Mouse (Mus musculus) yolk sac, embryonic 10.5 days (tissue): ENCODE measurements around the gene Paf1.

Experiments
- DNase-seq: peaks from one replicate; pipeline ENCODE4 v3.0.0-alpha.2; 2017; ENCODE audit warnings: low spot score

Gene Paf1

DNA sequence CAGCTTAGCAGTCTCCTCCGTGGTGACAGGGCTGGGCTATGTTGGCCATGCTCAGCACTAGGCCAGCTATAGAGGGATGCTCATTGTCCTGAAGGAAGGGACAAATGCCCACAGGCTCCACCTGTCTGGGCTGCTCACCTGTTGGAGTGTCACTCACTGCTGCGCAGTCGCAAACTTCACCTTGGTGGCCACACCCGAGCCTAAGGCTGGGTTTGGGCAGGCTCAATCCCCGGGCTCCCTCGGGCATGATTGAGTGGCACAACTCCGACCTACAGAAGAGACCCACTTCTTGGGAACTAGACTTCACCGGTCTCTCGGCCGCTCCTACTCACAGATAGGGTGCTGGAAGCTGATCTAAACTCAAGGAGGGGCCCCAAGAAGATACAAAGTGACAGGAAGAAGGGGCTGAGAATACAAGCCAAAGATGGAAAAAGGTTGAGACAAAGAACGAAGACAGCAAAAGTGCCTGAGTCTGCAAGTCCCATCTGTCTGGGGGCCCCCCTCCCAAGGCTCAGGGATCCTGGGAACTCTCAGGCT, 21.7 kb upstream of the Paf1 start:
- DNase-seq: no peak

DNA sequence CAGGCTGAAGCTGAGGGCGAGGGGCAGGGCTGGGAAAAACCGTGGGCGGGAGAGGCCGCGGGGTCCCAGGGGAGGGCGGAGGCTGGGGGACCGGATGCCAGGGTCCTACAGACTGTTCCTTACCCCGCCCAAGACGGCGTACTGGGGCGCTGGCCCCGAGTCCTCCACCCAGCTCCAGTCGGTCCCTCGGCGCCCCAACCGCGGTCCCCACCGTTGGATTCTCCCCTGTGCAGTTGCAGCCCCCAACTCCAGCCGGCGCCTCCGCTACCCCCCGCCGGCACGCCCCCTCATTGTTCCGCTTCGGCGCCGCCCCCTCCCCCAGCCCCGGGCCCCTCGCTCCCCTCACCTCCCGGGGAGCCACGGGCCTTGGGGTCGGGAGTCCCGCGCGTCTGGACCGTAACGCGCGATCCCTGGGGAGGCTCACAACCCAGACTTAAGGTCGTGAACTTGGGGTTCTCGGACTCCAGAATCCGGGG, 21.2 kb upstream of the Paf1 start:
- peak; percentile 74 for DNase-seq

DNA sequence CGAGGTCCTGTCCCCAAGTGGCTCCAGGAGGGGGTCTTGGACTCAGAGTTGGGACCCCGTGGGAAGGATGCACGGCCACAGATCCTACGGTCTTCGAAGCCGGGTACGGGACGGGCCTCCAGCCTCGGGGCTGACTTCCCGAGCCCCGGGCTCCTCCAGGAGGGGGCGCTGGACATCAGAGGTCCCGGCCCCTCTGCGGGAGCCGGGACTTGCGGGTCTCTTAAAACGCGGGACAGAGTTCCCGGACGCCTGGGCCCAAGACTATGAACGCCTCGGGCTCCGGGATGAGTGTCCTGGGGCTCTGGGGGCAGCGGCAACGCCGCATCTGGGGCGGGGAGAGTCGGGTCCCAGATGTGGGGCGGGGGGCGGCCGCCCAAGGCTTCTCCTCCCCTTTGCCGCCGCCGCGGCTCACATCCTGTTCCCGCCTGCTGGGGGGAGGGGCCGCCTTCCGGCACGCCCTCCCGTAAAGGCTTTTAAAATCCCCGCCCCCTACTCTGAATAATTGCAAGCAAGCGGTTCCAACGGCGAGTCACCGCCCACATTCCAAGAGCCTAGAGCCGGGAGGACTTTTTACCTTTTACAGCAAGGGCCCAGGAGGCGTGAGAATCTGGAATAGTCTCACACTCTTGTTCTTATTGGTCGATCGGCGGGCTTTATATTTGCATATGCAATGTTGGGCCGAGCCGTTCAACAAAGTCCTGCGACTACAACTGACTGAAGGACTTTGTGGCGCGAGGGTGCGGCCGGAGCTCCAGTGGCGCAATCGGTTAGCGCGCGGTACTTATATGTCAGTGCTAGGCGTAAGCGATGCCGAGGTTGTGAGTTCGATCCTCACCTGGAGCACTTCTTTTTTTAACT, 20.3 kb upstream of the Paf1 start, which contains the start of gene Plekhg2:
TSS of gene Plekhg2 (minus strand) at position 349 of the 858 bp plus-strand sequence.
- DNase-seq: peak; percentile 99

DNA sequence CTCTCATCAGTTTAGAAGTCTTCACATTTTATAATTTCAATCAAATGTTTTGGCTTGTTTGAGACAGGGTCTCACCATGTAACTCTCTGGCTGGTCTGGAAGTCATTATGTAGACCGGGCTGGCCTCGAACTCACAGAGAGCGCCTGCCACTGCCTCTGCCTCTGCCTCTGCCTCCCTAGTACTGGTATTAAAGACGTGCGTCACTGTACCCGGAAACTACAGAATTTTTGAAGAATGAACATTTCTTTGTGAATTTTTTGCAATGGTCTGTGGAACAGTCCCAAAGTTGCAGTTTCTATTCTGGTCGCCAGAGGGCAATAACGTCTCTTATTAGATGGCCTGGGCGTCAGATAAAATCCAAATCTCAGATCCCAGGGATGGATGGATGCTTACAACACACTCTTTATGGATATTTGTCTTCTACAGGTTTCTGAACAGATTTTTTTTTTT, 19.6 kb upstream of the Paf1 start:
- DNase-seq: no peak

DNA sequence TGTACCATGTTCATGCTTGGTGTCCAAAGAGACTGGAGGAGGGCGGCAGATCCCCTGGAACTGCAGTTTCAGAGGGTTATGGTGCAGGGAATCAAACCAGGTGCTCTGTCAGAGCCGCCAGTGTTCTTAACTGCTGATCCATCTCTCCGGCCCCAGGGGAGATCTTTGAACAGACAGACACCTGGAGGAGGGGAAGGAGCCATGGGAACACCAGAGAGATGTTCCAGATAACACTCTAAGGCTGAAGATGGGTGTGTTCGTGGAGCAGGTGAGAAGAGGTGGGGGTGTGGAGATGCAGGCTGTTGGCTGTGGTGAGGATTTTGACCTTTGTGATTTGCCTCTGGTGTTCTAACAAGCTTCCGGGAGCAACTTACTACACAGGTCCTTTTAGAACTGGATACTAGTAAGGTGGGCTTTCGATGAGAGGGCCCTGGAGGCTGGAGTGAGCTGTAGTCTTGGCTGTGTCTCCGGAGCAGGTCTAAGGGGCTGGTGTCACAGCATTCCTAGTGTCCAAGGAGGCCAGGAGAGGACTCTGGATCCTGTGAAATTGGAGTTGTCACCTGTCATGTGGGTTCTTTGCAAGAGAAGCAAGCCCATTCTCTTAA, 18.8 kb upstream of the Paf1 start:
- DNase-seq: peak; percentile 80

DNA sequence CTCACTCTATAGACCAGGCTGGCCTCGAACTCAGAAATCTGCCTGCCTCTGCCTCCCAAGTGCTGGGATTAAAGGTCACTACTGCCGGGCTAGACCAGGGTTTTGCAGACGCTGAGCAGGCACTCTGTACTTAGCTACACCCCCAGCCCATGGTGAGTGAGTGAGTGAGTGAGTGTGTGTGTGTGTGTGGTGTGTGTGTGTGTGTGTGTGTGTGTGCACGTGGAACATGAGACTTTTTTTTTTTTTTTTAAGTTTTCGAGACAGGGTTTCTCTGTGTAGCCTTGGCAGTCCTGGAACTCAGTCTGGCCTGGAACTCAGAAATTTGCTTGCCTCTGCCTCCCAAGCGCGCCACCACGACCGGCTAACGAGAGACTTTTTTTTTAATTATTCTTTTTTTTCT, 18.1 kb upstream of the Paf1 start:
- peak; percentile 70 for DNase-seq

DNA sequence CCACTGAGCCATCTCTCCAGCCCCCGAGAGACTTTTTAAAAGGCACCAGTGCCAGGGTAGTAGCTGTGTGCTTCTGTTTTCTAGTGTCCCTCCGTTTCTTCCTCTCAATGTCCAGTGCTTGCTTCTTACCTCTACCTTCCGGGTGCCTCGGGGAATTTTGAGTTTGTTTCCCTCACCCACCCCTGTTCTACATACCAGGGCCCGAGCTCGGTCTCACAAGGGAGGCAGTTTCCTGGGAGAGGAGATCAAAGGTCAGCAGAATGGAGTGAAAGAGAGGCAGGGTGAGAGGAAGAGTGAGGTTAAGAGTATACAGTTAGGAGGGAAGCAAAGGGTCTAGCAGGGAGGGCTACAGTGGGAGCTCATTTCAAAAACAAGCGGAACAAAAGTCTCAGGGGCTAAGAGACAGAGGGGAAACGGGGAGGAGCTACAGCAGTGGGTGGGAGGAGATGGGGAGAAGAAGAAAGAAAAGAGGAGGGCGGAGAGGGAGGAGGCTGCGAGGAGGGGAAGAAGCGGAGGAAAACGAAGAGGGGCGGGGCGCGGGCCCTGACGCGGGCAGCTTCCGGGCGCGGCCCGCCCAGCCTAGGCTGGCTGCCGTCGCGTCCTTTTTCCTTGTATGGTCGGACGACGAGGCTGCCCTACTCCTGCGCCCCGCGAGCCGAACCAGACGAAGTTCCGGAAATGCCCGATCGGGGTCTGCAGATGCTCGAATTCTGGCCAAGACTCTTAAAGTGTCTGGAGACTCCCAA, 17.4 kb upstream of the Paf1 start:
- peak; percentile 95 for DNase-seq

DNA sequence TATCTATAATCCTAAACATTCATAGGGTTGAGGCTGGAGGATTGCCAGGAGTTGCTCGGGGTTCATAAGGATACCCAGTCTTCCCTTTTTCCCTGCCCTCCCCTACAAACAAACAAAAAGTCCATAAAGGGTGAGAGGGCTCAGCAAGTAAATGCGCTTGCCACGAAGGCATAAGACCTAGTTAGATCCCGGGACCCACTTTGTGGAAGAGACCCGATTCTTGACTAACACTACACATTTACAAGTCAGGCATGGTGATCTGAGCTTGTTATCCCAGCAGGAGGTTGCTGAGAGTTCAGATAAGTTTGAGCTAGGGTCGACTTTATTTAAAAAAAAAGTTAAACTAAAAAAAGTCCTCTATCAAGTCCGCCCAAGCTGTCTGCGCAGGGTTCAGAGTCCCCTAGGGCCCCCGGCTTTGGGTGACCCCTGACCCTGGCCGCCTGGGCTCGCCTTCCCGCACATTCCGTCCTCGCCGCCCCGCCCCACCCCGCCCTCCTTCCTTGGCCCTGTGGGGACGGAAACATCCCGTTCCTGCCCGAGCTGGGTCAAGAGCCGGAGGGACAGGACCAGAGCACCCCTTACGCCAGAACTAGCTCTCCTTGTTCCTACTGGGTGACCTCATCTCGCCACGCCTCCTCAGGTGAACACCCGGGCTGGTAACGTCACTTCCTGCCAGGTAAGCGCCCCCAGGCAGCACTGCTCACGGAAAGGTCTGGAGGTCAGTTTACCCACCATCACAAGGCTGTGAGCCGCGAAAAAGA, 16.6 kb upstream of the Paf1 start:
- peak; percentile 96 for DNase-seq

DNA sequence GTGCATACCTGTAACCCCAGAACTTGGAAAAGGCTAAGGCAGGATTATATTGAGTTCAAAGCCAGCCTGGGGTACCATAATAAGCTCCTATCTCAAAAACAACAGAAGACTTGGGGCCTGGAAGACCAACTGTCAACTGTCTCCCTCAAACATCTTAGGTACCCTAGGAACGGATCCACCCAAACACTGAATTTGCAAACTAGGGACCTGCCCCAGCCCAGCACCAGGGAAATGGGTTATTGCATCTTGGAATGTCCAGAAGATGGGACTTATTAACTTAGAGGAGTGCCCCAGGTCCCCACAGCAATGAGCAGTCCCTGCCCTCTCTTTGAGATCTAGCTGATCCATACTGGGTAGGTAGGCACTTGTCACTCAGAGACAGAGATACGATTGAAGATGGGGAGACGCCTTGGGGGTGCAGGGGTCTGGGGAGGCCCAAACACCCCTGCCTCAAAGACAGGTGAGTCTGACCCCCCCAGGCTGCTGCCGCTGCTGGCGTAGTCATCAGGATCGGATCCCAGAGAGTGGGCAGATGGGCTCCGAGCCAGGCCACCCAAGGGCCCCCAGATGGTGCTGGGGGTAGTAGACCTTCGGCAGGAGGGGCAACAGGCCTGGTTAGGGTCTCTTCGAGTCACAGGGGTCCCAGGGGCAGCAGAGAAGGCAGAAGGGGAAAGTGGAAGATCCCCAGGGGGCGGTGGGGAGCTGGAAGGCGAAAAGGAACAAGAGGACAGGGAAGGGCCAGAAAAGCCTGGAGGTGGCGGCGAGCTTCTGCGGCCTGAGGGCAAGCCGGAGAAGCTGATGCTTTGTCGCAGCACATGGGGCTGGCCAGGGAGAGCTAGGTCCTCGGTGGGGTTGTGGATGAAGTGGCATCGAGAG, 15.3 kb upstream of the Paf1 start:
- no peak for DNase-seq

DNA sequence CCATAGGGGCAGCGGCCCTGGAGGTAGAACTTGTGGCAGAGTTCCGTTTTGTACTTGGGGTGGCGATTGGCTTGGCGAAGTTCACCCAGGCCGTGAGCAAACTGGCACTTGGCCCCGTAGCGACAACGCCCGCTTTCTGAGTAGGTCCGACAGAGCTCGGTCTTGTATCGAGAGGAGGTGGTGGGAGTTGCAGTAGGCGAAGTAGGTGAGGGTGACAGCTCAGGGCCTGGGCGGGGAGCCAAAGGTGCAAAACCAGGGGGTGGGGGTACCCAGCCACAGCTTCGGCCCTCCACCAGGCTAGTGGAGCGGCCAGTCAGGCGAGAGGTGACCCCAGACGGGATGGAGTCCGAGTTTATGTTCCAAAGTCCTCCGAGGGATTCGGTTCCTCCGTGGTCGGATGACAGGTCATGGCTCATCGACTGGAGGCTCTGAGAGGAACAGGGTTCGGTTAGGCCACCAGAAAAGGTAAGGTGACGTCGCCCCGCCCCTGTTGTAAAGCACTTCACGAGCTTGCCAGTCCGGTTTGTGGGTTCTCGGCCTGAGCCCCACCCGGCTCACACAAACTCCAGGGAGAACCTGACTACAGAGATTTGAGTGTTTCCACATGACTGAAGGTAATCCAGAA, 14.6 kb upstream of the Paf1 start:
- no peak for DNase-seq

DNA sequence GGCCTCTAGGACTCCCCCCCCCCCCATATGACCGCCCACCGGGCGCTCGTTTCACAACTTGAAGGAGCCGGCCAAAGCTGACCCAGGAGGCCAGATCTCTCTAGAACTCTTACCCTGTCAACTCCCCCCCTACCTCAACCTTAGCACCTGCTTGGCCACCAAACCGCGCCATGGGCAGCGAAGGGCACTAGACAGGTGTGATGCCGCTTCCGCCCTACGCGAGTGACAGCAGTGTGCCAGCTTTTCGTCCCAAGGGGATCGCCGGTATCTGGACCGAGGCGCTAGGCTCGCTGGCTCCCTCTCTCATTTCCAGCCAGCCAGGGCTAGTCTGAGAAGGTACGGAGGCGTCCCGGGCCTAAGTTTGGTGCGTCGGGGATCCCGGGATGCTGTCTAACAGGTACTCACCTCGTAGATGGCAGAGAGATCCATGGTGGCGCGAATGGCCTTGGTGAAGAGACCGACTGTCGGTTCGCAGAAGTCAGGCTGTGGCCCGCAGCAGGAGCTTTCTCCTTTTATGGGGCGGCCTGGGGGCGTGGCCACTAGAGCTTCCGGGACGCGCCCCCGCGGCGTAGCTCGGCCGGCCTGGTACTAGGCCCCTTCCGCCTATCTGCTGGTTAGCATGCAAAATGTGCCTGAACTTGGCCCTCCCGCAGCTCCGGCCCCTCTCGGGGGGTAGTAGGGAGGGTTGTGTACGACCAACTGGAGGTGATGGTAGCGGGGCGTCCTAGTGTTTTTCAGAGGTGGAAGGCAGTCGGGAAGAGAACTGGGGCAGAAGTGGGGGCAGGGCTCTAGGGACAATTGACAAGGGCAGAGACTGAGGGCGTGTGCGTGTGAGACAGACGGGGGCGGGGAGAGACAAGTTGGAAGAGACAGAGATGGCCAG, 13.7 kb upstream of the Paf1 start:
- peak; percentile 95 for DNase-seq

DNA sequence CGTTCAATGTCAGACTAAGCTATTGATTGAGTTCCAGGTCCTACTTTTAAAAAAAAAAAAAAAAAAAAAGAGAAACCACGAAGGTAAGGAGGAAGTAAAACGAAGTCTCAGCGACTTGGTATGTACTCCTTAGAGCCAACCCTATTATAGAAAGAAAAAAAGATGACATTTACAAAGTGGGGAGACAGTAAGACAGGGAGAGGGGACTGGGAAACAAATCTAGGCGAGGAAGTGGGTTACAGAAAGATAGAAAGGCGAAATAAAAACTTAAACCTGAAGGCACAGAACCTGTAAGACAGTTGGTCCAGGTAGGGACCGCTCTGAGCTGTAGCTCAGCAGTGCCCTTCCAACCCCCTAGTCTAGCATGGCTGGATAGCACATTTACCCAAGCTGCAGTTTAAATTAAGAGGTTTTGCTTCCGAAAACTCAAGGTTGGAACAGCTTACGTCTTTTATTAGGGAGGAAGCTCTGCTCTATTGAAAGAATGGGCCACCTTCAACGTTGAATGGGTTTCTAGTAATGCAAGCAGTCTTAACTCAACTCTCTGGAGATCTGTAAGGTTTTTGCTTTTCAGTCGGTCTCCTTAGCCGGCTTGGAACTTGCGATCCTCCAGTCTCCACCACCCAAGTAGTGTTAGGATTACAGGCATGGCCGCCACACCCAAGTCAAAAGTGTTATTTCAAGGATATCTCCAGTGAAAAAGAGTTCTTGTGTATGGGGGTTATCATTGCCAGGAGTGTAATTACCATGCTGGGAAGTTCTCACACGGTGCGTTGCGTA, 12.3 kb upstream of the Paf1 start, which contains the start of gene Zfp36:
TSS of gene Zfp36 (minus strand) at position 17 of the 780 bp plus-strand sequence.
- DNase-seq: no peak

DNA sequence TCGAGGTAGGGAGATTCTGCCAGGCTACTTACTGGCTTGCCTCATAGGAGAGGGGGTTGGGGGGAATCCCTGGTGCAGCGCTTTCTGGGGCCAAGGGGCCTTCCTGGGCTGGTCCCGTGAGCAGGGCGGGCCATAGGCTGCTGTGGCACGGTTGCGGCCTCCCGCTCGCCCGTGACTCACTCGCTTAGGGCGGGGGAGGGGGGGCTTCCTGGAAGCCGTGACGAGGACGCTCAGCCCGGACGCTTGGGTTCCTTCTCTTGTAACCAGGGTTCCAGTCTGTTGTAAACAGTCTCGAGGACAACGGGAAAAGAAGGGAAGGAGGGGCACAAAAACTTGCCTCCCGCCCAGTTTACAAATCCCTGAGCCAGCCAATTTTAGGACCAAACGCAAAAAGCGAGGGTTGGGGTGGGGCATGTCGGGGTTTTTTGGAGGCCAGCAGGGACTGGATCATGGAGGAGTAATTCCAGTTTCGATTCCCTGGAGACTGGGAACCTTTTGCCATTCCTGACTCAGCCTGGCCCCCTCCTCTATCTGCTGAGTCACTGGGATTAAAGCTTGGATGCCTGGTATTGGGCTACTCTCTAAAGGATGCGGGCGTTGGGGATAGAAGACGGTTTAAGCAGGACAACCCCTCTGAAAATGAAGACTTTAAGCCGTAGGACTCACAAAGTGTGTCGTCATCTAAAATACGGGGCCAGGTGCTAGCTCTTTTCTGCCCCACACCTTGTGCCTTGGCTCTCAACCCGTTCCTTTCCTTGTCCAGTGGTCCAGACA, 11.5 kb upstream of the Paf1 start:
- DNase-seq: peak; percentile 84

DNA sequence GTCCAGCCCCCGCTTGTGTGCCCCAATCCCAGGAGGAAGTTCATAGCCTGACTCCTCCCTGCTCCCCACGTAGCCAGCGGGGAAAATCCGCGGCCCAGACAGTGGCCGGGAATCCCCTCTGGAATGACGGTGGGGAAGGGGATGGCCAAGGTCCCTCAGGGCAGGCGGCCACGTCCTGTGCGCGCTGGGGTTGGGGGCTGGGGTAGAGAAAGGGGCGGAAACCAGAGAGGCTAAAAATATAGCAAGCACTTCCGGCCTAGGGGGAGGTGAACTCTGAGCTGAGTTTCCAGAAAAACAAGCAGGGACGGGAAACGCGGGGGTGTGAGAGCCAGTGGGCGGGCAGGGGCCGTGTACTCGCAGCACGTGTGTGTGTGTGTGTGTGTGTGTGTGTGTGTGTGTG, 10.8 kb upstream of the Paf1 start:
- peak; percentile 93 for DNase-seq

DNA sequence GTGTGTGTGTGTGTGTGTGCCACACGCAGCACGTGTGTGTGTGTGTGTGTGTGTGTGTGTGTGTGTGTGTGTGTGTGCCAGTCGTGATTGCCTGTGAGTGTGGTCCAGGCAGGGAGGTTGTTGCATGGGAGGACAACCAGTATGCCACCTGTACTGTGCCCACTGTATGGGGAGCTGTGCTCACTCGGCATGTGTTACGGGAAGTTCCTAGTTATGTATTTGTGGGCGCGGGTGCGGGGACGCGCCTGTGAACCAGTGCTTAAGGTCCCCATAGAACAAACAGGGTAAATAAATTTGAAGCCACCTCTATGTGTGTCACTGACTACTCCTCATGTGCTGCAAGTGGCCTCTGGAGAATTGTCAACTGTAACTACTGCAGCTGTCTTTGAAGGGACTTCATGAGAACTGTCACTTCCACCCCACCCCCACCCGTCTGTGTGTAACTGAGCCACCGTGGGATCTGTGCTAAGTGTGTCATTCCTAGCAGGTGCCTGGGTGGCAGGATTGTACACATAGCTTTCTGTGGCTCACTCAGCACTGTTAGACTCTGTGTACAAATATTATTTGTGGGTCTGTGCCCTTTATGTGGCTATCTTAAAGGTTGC, 10.3 kb upstream of the Paf1 start:
- DNase-seq: peak; percentile 36

DNA sequence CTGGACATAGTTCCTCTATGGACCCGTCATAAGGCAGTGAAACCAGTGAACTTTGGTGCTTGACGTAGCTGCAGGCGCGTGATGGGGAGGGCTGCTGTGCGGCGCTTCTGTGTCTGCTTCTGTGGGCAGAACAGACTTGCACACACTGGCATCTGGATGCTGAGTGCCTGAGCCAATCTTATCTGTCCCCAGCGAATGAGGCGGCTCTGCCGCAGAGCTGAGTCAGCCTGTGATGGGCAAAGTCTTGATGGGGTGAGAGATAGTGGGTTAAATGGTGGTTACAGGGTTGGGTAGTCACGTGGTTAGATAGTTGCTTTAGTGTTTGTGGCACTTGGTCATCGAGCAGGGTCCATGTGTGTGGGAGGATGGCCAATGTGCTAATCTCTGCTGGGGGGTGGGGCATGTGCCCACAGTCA, 9.8 kb upstream of the Paf1 start:
- peak; percentile 82 for DNase-seq

DNA sequence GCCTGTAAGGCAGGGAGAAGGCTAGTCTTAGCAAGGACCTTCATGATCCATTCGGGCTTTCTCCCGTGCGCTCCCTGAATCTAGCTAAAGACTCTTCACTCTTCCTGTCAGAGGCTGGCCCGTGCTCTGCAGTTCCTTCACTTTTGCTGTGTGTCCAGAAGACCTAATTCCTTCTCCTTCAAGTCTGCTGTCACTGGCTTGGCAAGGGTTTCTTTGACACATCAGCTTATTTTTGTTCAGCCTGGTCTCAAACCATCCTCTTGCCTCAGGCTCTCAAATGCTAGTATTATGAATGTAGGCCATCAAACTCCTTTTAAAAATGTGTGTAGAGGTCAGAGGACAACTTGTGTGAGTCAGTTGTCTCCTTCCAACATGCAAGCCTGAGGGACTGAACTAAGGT, 9.1 kb upstream of the Paf1 start:
- DNase-seq: no peak
